Mouse (Mus musculus) liver, adult 2 months (tissue): Measurements from ENCODE around the gene Trmt10b.

Experiments used
- CTCF ChIP-seq: fragments of 200-500 bp; IDR thresholded peaks from 2 replicates; pipeline ENCODE4 v1.5.1; 2011; ENCODE audit warnings: low read depth, low read length, control low read depth
- POLR2A ChIP-seq: fragments of 200-500 bp; IDR thresholded peaks from 2 replicates; pipeline ENCODE4 v1.6.1; 2011; ENCODE audit warnings: low read length, control low read depth; ENCODE audit not compliant: insufficient read depth; ENCODE audit errors: extremely low read depth

DNA sequence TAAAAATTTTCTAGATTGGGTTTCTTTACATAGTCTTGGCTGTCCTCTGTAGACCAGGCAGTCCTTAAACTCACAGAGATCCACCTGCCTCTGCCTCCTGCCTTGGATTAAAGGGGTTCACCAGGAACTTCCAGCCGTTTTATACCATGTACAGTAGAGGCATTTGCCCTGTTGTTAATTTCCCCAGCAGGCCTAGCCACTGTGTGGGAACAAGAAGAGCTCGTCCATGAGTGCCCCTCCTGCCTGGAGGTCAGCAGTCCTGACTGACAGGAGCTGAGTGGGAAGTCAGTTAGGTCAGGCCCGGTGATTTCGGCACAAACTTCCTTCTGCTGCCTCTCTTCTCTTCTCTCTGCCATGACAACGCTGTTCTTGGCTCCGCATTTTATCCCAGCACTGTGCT is 11.7 kb downstream of the Trmt10b start:
- TF ChIP-seq CTCF, result no peak
- no peak for TF ChIP-seq POLR2A
